Mouse (Mus musculus) heart, adult 2 months (tissue): ENCODE measurements around the gene Slc7a8.

Experiments used
- CTCF ChIP-seq: fragments of 200-600 bp; IDR thresholded peaks from 2 replicates; pipeline ENCODE4 v1.8.1; 2022; ENCODE audit warnings: antibody characterized with exemption, mild to moderate bottlenecking, moderate library complexity
- POLR2A ChIP-seq: fragments of 200-500 bp; IDR thresholded peaks from 2 replicates; pipeline ENCODE4 v1.6.1; 2011; ENCODE audit warnings: mild to moderate bottlenecking, low read depth, low read length, control low read depth; ENCODE audit not compliant: insufficient read depth

- TF ChIP-seq CTCF: no peak
- TF ChIP-seq POLR2A: no peak
Measured at GRCm38 (mm10) chr14:54721711-54722110, 60.0 kb downstream of the Slc7a8 start.
